Mouse (Mus musculus) left cerebral cortex, postnatal 25 days (tissue): ENCODE results near the gene Ndrg2. TPM values are rescaled to one million over a fixed set of nuclear protein-coding genes. Genes with fewer than 3 reads are reported as not detected.
A peak's percentile ranks its signal among the peaks of the same experiment; 100 is the strongest.

Experiments
- DNase-seq, 2 experiments: peaks; one replicate each; pipeline ENCODE4 v3.0.0; 2022; ENCODE audit warnings: low spot score in 2 of 2, mixed read lengths in 1 of 2
- intact Hi-C: fragments of 180-260 bp; cut with DNase I; formaldehyde crosslinking; loops from one replicate; pipeline ENCODE4 v1.15.1; 2025
- total RNA-seq, 2 experiments: library from RNA; stranded (reverse); gene quantifications; 2 replicates each; pipeline ENCODE4 v1.2.3; 2021

The Ndrg2 gene
- total RNA-seq, 2 experiments from 2014 or later = 694 to 748 TPM

GRCm38 (mm10) chr14:51916539-51916938 is 2.6 kb upstream of the Ndrg2 start:
- intact Hi-C loops = no loop called here

GRCm38 (mm10) chr14:51915030-51915429 is 1.1 kb upstream of the Ndrg2 start:
- no peak for DNase-seq
- intact Hi-C loops = loop anchor here (2.0 kb wide), 2 partner anchors 14 to 70 kb away; partner anchors contain the start of gene Arhgef40

More at GRCm38 (mm10) chr14:51916539-51916938, 2.6 kb upstream of the Ndrg2 start:
- DNase-seq = no peak

GRCm38 (mm10) chr14:51913062-51913959 is 647 bp downstream of the Ndrg2 start:
- intact Hi-C loops = no loop called here
- peak; percentile 62 to 66 for DNase-seq

GRCm38 (mm10) chr14:51912391-51913061 is 1.4 kb downstream of the Ndrg2 start:
- intact Hi-C loops = no loop called here
- DNase-seq = no peak

- intact Hi-C loops = no loop called here
- DNase-seq = no peak
Observed at GRCm38 (mm10) chr14:51911301-51911700, 2.7 kb downstream of the Ndrg2 start.

- no peak for DNase-seq
- intact Hi-C loops = no loop called here
Observed at GRCm38 (mm10) chr14:51906102-51906501, 7.9 kb downstream of the Ndrg2 start.

GRCm38 (mm10) chr14:51904706-51905105 is 9.3 kb downstream of the Ndrg2 start:
- DNase-seq = no peak
- intact Hi-C loops = loop anchor here (5.0 kb wide), 2 partner anchors 103 to 118 kb away; partner anchors contain the start of gene Zfp219

GRCm38 (mm10) chr14:51903782-51904181 is 10.2 kb downstream of the Ndrg2 start:
- DNase-seq = no peak
- intact Hi-C loops = loop anchor here (2.0 to 5.0 kb wide), 3 partner anchors 27 to 119 kb away; partner anchors contain the start of gene Zfp219

GRCm38 (mm10) chr14:51902806-51903710 is 10.9 kb downstream of the Ndrg2 start:
- intact Hi-C loops = loop anchor here (2.0 to 5.0 kb wide), 3 partner anchors 28 to 119 kb away; partner anchors contain the start of gene Zfp219
- DNase-seq = peak; percentile 61 to 69

GRCm38 (mm10) chr14:51899351-51899750 is 14.6 kb downstream of the Ndrg2 start:
- intact Hi-C loops = loop anchor here (10.0 kb wide), 2 partner anchors 295 to 965 kb away; partner anchors contain the start of genes Pip4p1, Pnp and Supt16
- no peak for DNase-seq

GRCm38 (mm10) chr14:51896539-51897170 is 17.3 kb downstream of the Ndrg2 start:
- intact Hi-C loops = loop anchor here (10.0 kb wide), 2 partner anchors 298 to 962 kb away; partner anchors contain the start of genes Pip4p1, Pnp and Supt16
- DNase-seq = peak in 1 of 2 experiments; percentile 64

GRCm38 (mm10) chr14:51896019-51896418 is 17.9 kb downstream of the Ndrg2 start:
- DNase-seq = no peak
- intact Hi-C loops = loop anchor here (10.0 kb wide), 2 partner anchors 299 to 961 kb away; partner anchors contain the start of genes Pip4p1, Pnp and Supt16

- intact Hi-C loops = loop anchor here (10.0 kb wide), 2 partner anchors 300 to 960 kb away; partner anchors contain the start of genes Pip4p1, Pnp and Supt16
- no peak for DNase-seq
Observed at GRCm38 (mm10) chr14:51895071-51895470, 18.9 kb downstream of the Ndrg2 start.

- DNase-seq = no peak
- intact Hi-C loops = loop anchor here (10.0 kb wide), 2 partner anchors 301 to 959 kb away; partner anchors contain the start of genes Pip4p1, Pnp and Supt16
Observed at GRCm38 (mm10) chr14:51893809-51894208, 20.1 kb downstream of the Ndrg2 start.

GRCm38 (mm10) chr14:51893094-51893794 is 20.7 kb downstream of the Ndrg2 start:
- intact Hi-C loops = loop anchor here (10.0 kb wide), 2 partner anchors 302 to 958 kb away; partner anchors contain the start of genes Pip4p1, Pnp and Supt16
- DNase-seq = no peak

- intact Hi-C loops = loop anchor here (10.0 kb wide), 2 partner anchors 302 to 958 kb away; partner anchors contain the start of genes Pip4p1, Pnp and Supt16
- DNase-seq = no peak
Observed at GRCm38 (mm10) chr14:51892191-51892939, 21.6 kb downstream of the Ndrg2 start, which contains the start of gene Slc39a2. Gene Slc39a2, plus strand, starts transcription at chr14:51892889.

GRCm38 (mm10) chr14:51889833-51890232 is 24.1 kb downstream of the Ndrg2 start:
- intact Hi-C loops = loop anchor here (5.0 to 10.0 kb wide), 4 partner anchors 42 to 955 kb away; partner anchors contain the start of genes Pip4p1, Pnp and Supt16
- no peak for DNase-seq
